In the genomic region with DNA sequence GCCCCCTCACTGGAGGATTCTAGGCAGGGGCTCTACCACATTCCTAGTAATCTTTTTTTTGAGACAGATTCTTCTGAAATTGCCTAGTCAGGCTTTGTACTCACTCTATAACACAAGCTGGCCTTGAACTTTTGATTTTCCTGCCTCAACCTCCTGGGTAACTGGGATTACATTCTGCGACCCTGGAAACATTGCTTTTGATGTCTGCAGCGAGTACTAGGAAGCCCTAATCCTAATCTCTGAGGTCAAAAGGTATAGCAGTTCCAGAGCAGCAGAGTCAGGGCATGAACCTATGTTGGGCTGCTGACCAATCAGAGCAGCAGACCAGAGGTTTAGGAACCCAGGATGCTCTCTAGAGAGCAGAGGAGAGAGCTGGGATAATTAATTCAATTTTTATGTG, we compare ENCODE assay signal across 12 mouse cellular contexts.
"Had no signal": no experiment of that assay in that cellular context is flagged by ENCODE, and none has a peak within 500 bp of the region (broad histone marks: within the 10 kb centered on the region; RNA-seq: fewer than 3 reads in every experiment).

No protein-coding gene starts in this region.

- DNase-seq: left cerebral cortex, postnatal 4 days; liver; liver, embryonic 13.5 days; liver, postnatal 0 days; lung, adult 18-20 months; lung, adult 2 months; lung, embryonic 14.5 days; lung, postnatal 10 days; lung, postnatal 14 days; lung, postnatal 36 days; lung, postnatal 4 days; midbrain, embryonic 14.5 days had no signal
